Mouse (Mus musculus): Measurements from ENCODE around the gene Trak1.
A peak's percentile ranks its signal among the peaks of the same experiment; 100 is the strongest.

Gene Trak1

GRCm38 (mm10) chr9:121346635-121347034 lies 49.3 kb downstream of the Trak1 start:
- no peak for DNase-seq (ENCODE audit: low spot score in 2 of 2)

GRCm38 (mm10) chr9:121347981-121348380 lies 50.7 kb downstream of the Trak1 start:
- peak in 1 of 2 experiments; percentile 79 for DNase-seq (ENCODE audit: low spot score in 2 of 2)

- DNase-seq (ENCODE audit: low spot score in 2 of 2), result no peak
Observed at GRCm38 (mm10) chr9:121348476-121348875, 51.2 kb downstream of the Trak1 start.

GRCm38 (mm10) chr9:121349111-121349510 lies 51.8 kb downstream of the Trak1 start:
- DNase-seq (ENCODE audit: low spot score in 2 of 2), result no peak

- DNase-seq (ENCODE audit: low spot score in 2 of 2), result no peak
Observed at GRCm38 (mm10) chr9:121350601-121351000, 53.3 kb downstream of the Trak1 start.

- no peak for DNase-seq (ENCODE audit: low spot score in 2 of 2)
Observed at GRCm38 (mm10) chr9:121351388-121352078, 54.2 kb downstream of the Trak1 start.

- DNase-seq (ENCODE audit: low spot score in 2 of 2), result peak in 1 of 2 experiments; percentile 65
Observed at GRCm38 (mm10) chr9:121352131-121352606, 54.9 kb downstream of the Trak1 start.

GRCm38 (mm10) chr9:121352726-121353125 lies 55.4 kb downstream of the Trak1 start:
- no peak for DNase-seq (ENCODE audit: low spot score in 2 of 2)

GRCm38 (mm10) chr9:121354792-121355390 lies 57.6 kb downstream of the Trak1 start:
- peak in 1 of 2 experiments; percentile 62 for DNase-seq (ENCODE audit: low spot score in 2 of 2)

GRCm38 (mm10) chr9:121355431-121356141 lies 58.3 kb downstream of the Trak1 start:
- no peak for DNase-seq (ENCODE audit: low spot score in 2 of 2)

GRCm38 (mm10) chr9:121357102-121357501 lies 59.8 kb downstream of the Trak1 start:
- no peak for DNase-seq (ENCODE audit: low spot score in 2 of 2)

GRCm38 (mm10) chr9:121357582-121358275 lies 60.4 kb downstream of the Trak1 start:
- DNase-seq (ENCODE audit: low spot score in 2 of 2), result no peak

GRCm38 (mm10) chr9:121358418-121358817 lies 61.1 kb downstream of the Trak1 start:
- no peak for DNase-seq (ENCODE audit: low spot score in 2 of 2)

GRCm38 (mm10) chr9:121359266-121359972 lies 62.1 kb downstream of the Trak1 start:
- no peak for DNase-seq (ENCODE audit: low spot score in 2 of 2)

- DNase-seq (ENCODE audit: low spot score in 2 of 2), result no peak
Observed at GRCm38 (mm10) chr9:121360327-121360954, 63.1 kb downstream of the Trak1 start.

GRCm38 (mm10) chr9:121361010-121361409 lies 63.7 kb downstream of the Trak1 start:
- DNase-seq (ENCODE audit: low spot score in 2 of 2), result no peak

GRCm38 (mm10) chr9:121363932-121364331 lies 66.6 kb downstream of the Trak1 start:
- no peak for DNase-seq (ENCODE audit: low spot score in 2 of 2)

GRCm38 (mm10) chr9:121366135-121366863 lies 69.0 kb downstream of the Trak1 start:
- peak in 1 of 2 experiments; percentile 55 for DNase-seq (ENCODE audit: low spot score in 2 of 2)

- peak in 1 of 2 experiments; percentile 64 for DNase-seq (ENCODE audit: low spot score in 2 of 2)
Observed at GRCm38 (mm10) chr9:121366864-121367245, 69.6 kb downstream of the Trak1 start.

GRCm38 (mm10) chr9:121369573-121369972 lies 72.3 kb downstream of the Trak1 start:
- DNase-seq (ENCODE audit: low spot score in 2 of 2), result no peak
